In the genomic region with DNA sequence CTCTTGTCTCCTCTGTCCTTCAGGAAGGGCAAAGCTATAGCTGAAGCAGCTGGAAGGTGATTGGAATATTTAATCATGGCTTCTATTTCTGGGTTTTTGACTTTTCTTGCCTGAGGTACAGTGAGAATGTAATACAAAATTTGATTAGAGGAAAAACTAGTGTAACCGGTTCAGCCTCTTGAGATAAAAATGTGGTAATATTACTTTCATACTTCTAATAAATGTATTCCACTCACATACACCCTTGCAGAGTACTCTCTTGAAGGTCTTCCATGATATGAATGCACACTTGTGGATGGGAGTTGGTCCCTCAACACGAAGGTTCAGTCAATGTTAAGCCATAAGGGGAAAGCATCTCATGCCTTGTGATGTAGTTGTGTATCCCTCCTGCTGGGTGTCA, we compare ENCODE assay signal across 14 mouse cellular contexts.
"Had no signal": no experiment of that assay in that cellular context is flagged by ENCODE, and none has a peak within 500 bp of the region (broad histone marks: within the 10 kb centered on the region; RNA-seq: fewer than 3 reads in every experiment).

No protein-coding gene starts in this region.

- H3K4me3 ChIP-seq: limb, embryonic 13.5 days; liver, embryonic 13.5 days; megakaryocyte, embryonic 14.5 days; midbrain, embryonic 10.5 days; midbrain, embryonic 13.5 days; myocyte; neural tube, embryonic 13.5 days had no signal

- ATAC-seq: intestine, embryonic 16.5 days; midbrain, embryonic 13.5 days; midbrain, embryonic 16.5 days had no signal

- H3K9ac ChIP-seq: limb, embryonic 13.5 days; liver, embryonic 13.5 days; midbrain, embryonic 13.5 days; neural tube, embryonic 13.5 days had no signal

- H3K27ac ChIP-seq: limb, embryonic 13.5 days; liver, embryonic 13.5 days; midbrain, embryonic 10.5 days; midbrain, embryonic 13.5 days; neural tube, embryonic 13.5 days had no signal

- H3K4me1 ChIP-seq: liver, embryonic 13.5 days; midbrain, embryonic 10.5 days; midbrain, embryonic 13.5 days had no signal

- H3K9me3 ChIP-seq: limb, embryonic 13.5 days; liver, embryonic 13.5 days; megakaryocyte, embryonic 14.5 days; midbrain, embryonic 10.5 days; midbrain, embryonic 13.5 days; neural tube, embryonic 13.5 days had no signal

- H3K27me3 ChIP-seq: limb, embryonic 13.5 days; liver, embryonic 13.5 days; midbrain, embryonic 13.5 days; neural tube, embryonic 13.5 days had no signal

- DNase-seq: kidney, adult 18-20 months; kidney, adult 9 months; kidney, postnatal 14 days; kidney, postnatal 4 days; left cerebral cortex, postnatal 4 days; liver, embryonic 13.5 days had no signal

- H3K4me2 ChIP-seq: limb, embryonic 13.5 days; liver, embryonic 13.5 days; midbrain, embryonic 13.5 days; neural tube, embryonic 13.5 days had no signal

- H3K36me3 ChIP-seq: limb, embryonic 13.5 days; liver, embryonic 13.5 days; midbrain, embryonic 10.5 days; midbrain, embryonic 13.5 days; neural tube, embryonic 13.5 days had no signal
